Mouse (Mus musculus): Measurements from ENCODE around the gene Slc24a3. TPM values are rescaled to one million over a fixed set of nuclear protein-coding genes. Genes with fewer than 3 reads are reported as not detected.

Gene Slc24a3
- total RNA-seq, 2 experiments from 2014 or later = 184 to 186 TPM

DNA sequence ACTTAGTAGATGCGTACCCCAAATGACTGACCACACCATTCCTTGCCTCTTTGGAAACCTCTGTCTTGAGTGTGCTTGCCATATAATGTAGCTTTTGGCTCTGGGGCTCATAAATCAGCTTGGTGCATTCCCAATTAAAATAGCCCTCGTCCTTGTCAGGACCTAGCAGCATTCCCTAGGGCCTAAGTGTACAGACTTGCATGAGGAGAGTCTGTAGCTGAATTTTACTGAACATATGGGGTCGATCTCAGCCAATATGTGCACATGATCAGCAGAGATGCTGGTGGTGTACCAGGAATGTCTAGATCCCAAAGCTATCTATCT is 254.3 kb downstream of the Slc24a3 start:
- DNase-seq (ENCODE audit: low spot score in 2 of 2) = no peak

DNA sequence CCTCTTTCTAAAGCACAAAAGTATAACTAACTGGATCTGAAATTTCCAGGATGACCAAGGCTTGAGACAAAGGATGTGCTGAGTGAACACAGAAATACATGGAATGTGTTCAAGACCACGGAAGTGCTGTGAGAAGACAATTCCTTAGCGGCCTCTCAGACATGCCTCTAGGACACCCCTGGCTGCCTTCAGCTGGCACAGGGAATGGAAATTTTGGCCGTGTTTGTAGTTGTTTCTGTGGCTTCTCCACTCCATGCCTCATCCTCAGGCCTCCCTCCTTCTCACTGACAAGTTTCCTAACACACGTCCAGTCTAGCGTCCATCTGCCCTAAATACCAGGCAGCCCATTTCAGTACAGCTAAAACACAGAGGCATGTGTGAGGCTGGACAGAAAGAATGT is 262.4 kb downstream of the Slc24a3 start:
- no peak for DNase-seq (ENCODE audit: low spot score in 2 of 2)

DNA sequence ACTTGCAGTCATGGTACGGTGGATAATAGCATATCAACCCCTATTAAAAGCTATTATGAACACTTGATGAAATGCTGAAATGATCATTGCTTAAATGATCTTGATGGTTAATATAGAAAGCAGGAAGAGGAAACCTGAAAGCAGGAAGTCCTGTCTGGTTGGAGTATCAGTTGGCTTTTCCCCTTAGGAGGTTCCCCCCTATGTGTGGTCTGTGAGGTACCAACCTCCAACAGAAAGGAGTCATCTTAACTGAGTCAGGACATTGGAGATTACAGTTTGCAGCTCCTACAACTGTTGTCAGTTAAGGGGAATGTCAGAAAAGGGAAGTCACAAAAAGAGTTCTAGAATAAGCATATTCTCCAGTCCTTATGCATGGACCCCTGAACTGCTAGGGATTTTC is 266.5 kb downstream of the Slc24a3 start:
- DNase-seq (ENCODE audit: low spot score in 2 of 2) = no peak

DNA sequence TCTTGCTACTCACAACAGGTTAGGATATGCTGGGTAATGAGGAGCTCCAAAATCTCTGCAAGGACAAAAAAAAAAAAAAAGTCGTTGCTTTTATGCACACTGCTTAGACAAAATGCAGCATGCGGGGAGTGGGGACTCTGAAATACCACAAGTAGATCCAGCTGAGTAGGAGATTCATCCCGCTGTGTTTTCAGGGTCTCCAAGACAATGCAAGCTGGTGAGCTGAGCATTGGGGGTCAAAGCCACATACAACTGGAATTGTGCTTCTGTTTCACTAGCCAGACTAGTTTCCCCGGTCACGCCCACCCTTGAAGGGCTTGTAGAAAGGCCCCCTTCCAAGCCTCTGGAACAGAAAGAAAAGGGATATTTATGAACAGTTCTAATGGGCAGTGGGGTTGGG is 270.8 kb downstream of the Slc24a3 start:
- DNase-seq (ENCODE audit: low spot score in 2 of 2) = no peak

DNA sequence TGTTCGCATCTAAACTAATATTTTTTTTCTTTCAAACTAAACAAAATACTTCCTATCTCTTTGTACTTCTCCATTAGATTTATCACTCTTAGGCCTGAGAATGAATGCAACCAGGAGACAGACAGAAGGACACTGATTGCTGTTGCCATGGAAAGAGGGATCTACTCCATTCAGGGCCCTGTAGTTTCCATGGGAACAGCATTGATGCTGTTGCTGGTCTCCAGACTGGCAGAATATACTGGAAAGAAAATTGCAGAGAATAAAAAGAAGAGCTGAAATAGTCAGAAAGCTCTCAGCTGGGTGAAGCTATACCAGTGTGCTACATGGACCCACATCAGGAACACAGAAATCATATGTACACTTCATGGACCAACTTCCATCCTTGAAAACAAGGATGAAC is 272.2 kb downstream of the Slc24a3 start:
- peak in 1 of 2 experiments; percentile 56 for DNase-seq (ENCODE audit: low spot score in 2 of 2)

DNA sequence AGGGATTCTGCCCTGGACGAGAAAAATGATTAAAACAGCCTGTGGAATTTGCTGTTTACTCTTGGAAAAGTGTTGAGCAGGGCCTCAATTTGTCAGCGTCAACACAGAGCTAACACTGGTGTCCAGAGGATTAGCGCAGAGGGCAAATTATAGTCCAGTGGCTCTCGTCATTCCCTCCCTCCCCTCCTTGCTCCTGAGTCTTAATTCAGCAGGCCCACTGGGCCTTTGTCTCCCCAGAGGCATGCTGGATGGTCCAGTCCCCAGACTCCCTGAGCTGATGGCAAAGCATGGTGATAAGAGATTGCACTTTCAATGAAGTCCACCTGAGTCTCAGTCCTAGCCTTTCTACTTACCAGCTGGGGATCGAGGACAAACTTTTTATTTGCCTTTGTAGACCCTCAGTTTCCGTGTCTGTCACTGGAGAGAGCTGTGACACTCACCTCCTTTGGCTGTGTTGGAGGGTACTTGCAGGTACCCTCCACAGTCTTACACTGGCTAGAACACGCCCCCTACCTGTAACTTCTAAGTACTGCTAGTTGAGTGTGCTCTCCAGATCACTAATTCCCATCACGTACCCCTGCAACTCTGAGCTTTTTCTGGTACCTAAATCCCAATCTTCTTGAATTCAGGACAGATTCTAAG is 289.7 kb downstream of the Slc24a3 start:
- DNase-seq (ENCODE audit: low spot score in 2 of 2) = no peak

DNA sequence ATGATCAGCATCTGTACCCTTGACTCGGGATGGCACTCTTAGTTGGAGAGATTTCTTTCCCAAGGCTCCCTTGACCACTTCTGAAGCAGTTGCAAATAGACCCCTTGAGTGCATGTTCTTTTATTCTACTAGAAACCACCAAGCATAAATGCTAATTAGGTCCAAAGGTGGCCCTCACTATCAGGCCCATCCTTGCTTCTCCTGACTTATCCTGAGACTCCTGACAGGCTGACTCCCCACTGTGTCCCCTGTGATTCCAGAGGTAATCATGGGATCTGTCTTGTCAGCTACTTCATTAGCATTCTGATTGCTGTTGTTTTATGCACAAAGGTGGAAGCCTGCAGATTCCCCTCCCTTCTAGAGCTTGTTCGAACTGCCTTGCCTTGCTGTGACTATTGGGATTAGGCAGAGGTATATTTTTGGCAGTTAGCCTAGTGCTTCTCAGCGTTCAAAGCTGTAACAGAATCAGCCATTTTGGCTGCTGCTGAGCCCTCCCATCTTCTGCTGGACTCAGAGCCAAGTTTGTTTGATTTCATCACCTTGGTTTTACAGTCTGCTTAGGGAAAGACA is 293.4 kb downstream of the Slc24a3 start:
- no peak for DNase-seq (ENCODE audit: low spot score in 2 of 2)

DNA sequence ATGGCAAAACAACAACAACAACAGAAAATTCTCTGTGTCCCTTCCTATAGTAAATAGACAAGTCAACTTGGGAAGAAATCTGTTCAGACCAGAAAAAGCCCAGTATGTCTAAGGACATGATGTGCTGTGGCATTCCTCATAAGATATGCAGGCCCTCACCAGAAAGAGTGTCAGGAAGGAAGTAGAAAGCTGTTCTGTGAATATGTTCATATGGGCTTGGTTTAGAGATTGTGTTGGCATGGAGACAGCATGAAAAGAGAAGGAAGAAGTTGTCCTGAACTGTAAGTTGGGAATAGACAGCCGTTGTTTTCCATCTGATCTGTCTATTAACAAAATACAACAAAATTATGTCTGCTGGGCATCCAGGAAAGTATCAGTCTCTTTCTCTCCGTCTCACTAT is 294.7 kb downstream of the Slc24a3 start:
- DNase-seq (ENCODE audit: low spot score in 2 of 2) = peak in 1 of 2 experiments; percentile 50

DNA sequence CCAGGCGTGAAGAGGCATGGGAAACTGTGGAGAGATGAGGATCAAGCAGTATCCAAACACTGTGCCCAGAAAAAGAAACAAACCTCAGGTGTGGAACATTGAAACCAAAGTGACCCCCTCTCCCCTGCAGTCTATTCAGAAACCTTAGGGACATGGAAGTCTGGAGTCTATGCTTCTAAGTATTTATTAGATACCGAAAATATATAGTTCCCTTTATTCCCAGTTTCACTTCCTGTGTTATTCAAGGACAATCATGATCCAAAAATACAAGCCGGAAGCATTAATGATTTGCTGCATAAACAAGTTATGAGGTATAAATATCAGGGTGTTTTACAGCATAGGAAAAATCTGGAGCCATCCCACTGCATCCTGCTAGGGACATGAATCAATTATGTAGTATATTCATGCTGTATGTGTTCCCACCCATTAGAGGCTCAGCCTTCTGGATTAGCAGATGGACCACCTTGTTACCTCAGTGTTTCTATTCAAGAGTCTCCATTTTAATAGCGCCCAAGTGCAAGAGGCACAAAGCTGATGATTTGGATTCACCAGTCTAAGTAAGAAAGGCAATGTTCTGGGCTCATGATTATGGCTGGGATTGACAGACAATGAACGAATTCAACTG is 301.3 kb downstream of the Slc24a3 start:
- peak in 1 of 2 experiments; percentile 56 for DNase-seq (ENCODE audit: low spot score in 2 of 2)

DNA sequence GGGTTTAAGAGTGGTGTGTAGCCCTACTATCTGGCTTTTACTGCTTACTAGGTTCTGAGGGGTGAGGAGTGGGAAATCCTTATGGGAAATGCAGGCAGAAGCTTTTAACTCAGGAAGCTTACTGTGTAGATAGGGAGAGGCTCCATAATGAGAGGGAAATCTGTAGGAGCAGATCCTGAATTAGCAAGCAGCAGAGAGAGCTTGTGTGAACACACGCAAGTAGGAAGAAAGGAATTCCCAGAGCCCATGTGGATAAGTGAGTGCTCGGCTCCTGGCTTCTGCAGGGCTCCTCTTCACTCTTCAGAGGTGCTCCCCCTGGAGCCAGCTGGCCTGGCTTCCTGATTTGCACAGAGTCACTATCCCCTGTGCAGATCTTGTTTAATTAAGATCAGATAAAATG is 309.9 kb downstream of the Slc24a3 start:
- no peak for DNase-seq (ENCODE audit: low spot score in 2 of 2)

DNA sequence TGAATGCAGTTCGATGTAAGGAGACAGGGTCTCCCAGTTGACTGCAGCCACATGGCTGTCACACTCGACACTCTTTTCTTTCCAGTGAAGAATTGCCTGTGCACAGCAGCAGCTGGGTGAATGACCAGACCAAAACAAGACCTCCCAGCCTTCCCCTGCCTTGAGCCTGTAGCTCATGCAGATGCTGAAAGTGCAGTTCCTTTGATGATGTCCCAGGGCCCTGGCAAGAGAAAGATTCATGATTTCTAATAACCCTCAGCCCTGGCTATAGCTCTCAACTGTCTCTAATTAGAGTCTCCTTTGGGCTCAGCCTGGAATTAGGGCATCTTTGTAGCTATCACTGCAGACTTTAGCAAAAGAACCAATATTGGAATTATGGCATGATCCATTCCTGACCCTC is 312.1 kb downstream of the Slc24a3 start:
- no peak for DNase-seq (ENCODE audit: low spot score in 2 of 2)

DNA sequence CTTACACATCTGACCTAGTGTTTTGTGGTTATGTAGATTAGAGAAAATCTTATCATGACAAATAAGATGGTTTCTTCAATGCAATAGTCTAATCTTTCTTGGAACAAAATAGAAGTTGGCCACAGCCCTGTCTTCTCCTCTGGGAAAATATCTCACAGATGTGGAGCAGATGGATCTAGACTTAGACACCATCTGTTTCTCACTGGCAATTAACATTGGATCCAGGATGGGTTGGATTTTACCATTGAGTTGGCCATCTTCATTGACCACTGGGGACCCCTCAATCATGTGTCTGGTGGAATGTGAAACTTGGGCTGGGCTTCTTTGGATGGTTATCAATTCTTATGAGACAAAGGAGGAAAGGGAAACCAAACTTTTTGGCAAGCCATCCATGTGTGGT is 332.7 kb downstream of the Slc24a3 start:
- no peak for DNase-seq (ENCODE audit: low spot score in 2 of 2)

DNA sequence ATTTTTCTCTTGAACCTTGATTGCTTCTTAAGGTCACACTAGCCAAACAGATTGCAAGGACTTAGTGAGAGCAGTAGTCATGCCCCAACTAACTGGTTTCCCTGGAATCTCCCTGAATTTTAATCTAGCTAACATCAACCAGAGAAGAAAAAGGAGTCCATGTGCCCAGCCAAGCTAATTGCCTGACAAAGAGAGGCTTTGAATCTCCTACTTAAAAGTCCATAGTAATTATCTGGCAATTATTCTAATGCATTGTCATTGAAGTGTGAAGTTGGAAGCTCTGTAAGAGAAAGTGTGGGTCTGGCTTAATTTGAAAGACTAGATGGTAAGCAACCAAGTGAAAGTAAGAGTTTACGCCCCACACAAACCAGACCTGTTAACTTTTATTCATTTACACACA is 333.9 kb downstream of the Slc24a3 start:
- no peak for DNase-seq (ENCODE audit: low spot score in 2 of 2)

DNA sequence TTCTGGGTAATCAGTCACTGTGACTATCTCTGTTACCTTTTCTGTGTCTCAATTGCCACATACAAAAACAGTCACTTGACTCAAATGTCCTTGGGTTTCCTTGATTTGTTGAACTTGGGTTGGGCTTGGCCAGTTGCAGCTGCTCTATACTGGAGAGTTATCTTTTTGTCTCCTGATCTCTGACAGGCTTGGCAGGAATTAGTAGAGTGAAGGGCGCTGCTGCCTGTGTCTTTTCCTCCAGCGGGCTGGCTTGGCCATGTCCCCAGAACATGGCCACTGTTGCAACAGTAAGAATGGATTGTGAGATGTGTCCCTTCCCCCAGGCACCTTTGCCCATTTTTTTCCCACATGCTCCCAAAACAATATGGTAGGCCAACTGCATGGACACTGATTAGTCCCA is 340.1 kb downstream of the Slc24a3 start:
- no peak for DNase-seq (ENCODE audit: low spot score in 2 of 2)

DNA sequence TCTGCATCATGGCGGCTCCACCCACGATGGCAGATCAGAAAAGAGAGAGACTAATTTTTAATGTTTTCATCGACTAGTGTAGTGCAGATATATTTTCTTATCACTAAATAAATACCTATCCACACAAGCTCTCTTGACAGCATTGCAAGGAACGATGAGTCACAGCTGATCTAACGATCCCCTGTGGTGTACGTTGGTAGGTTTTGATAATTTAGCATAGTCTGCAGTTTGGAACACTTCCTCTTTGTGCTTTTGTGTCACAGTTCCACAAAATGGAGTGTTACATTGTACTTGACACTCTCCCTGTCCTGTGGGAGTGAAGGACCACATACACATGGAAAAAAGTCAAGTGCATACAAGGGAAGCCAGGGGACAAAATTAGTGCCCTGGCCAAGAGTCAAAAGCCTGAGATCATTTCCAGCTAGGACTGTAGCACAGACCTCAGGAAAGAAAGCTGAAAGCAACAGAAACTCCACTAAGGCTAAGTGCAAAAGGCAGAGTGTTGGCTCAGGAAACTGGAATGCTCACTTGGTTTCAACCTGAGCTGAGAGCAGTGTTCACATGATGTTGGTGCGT is 343.2 kb downstream of the Slc24a3 start:
- no peak for DNase-seq (ENCODE audit: low spot score in 2 of 2)

DNA sequence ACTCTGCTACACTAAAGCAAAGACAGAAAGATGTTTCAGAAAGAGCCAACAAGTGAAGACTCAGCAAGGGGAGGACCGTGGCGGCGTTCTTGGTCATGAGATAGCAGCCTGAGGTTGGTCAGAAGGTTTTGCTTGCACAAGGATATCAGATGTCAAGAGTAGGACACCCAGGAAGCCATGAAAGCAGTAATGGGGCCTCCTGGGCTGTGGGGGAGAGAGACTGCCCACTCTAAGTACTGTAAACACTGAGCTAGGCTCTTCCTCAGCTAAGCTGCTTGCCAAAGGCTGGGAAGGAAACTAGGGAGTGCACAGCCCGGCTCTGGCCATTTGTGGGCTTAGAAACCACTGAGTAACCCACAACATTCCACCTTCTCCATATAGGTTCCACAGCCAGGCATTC is 348.4 kb downstream of the Slc24a3 start:
- no peak for DNase-seq (ENCODE audit: low spot score in 2 of 2)

DNA sequence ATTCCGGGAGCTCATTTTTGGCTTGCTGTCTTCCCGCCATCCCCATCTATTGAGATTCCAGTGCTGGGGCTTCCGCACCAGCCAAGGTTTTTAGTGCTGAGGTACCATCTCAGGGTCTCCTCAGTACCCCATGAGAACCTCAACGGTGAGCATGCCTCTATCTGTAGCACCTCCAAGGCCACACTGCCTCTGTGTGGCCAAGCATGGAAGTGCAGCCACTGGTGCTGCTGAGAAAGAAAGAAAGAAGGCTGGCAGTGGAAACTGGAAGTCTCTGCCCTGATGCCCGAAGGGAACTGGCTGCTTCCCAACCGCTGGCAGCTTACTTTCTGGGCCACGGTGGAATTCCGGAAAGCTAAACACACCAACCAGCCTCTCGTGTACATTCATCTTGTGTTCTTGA is 349.8 kb downstream of the Slc24a3 start:
- DNase-seq (ENCODE audit: low spot score in 2 of 2) = peak; percentile 69 to 89

DNA sequence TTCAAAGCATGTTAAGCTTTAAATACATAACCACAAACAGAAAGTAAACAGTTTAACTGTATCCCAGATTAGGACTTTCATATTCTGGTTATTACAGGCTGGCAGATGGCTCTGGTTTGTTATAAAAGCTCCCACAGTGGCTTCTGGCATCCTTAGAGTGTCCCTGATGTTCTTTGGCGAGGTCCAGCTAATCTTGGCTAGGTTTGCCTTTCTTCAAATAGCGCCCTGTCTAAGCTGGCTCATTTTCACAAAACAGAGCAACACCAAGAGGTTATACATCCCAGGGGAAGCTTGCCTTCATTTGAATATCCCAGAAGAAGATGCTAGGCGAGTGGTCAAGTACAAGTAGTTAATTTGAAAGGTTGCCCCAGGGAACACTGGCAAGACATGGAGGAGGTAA is 354.5 kb downstream of the Slc24a3 start:
- peak in 1 of 2 experiments; percentile 39 for DNase-seq (ENCODE audit: low spot score in 2 of 2)

DNA sequence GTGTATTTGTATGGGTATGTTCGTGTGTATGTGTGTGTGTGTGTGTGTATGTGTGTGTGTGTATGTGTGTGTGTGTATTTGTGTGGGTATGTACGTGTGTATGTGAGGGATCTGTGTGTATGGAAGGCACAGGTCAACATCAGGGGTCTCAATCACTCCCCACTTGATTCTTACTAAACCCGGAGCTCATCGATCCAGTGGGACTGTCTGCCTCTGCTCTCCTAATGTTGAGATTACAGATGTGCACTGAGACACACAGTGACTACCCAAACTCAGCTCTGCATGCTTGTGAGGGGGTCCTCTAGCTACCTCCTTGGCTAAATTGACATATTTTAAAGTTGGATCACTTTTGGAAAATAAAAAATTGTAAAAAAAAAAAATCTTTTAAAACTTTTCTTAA is 355.8 kb downstream of the Slc24a3 start:
- DNase-seq (ENCODE audit: low spot score in 2 of 2) = no peak

DNA sequence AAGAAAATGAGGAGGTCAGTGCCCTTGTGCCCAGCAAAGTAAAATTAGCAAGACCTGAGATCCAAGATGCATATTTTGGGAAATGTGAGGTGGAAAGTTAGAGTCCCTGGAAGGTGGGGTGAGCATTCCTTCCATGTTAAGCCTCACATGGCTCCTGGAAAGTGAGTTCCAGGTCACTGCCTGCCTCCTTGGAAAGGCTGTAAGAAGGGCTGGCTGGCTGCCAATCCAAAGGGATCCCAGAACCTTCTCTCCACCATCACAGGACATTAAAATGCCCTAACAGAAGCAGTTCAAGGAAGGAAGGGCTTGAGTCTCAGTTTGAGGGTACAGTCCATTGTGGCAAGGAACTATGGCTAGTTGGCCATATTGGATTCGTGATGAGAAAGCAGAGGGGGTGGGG is 359.6 kb downstream of the Slc24a3 start:
- no peak for DNase-seq (ENCODE audit: low spot score in 2 of 2)

DNA sequence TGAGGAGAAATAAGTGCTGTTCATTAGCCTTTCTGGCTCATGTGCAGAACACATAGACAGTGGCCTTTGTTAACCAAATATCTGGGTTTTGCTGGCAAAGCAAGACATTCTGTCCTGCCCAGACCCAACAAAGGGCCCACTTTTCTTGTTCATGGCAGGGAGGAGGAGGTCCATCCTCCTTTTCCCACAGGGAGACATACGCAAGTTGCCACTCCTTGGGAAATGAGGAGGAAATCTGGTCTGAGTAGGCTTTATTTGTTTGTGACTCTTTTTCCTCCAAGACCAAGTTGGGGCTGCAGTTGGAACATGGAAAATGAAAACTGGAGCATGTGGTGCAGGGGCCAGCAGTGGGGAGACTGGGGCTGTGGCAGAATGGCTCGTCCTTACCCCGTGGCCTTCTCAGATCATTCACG is 363.4 kb downstream of the Slc24a3 start:
- peak; percentile 15 to 58 for DNase-seq (ENCODE audit: low spot score in 2 of 2)

DNA sequence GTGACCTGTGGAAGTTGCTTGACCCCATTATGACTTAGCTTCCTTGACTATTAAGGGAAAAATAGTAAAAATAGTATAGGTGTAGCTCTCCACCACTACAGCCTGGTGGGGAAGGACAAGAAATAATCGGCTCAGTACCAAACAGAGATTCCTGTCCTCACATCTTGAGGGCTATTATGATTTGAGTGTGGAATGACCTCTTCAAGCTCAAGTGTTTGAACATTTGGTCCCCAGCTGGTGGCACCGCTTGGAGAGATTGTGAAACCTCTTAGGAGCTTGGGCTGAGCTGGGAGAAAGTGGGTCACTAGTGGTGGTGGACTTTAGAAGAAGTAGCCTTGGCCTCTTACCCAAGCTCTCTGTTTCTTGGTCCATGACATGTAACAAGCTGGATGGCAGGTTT is 365.5 kb downstream of the Slc24a3 start:
- no peak for DNase-seq (ENCODE audit: low spot score in 2 of 2)

DNA sequence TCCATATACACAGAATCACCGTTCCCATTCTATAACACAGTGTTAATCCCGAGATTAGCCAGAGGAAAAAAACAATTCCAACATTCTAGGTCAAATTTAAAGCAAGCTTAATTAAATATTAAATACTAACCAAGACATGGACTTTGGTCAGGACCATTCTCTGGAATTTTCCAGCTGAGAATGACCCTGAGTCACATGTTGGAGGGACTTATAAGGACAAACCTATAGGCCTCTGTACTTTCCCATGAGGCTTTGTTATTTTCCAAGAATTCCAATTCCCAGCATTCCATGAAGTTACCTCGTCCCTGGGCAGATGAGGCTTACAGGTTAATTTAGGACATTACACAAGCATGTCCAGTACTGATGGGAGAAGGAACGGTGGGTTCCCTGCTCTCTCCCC is 367.8 kb downstream of the Slc24a3 start:
- DNase-seq (ENCODE audit: low spot score in 2 of 2) = no peak
